Mouse (Mus musculus): Measurements from ENCODE around the gene Gcn1l1. TPM values are rescaled to one million over a fixed set of nuclear protein-coding genes. Genes with fewer than 3 reads are reported as not detected.
A peak's percentile ranks its signal among the peaks of the same experiment; 100 is the strongest.

The Gcn1l1 gene
- polyA plus RNA-seq, 1 experiment from 2014 or later, result 52.5 TPM

GRCm38 (mm10) chr5:115554536-115555291, 10.3 kb upstream of the Gcn1l1 start:
- WGBS, result 91% methylated on average over 18 of the region's 18 CpGs
- no peaks in the 10 kb centered on the region for H3K27me3 ChIP-seq (ENCODE audit: low read depth, poor library complexity, severe bottlenecking)
- no peak overlapping the region for H3K27ac ChIP-seq (replicated peaks)
- peaks cover 15% of the 10 kb centered on the region for H3K4me1 ChIP-seq
- H3K9me3 ChIP-seq (replicated peaks), result no peaks in the 10 kb centered on the region
- no peak for DNase-seq (ENCODE audit: low spot score)
- H3K36me3 ChIP-seq, result peaks cover 43% of the 10 kb centered on the region
- no peak overlapping the region for H3K4me3 ChIP-seq

- Histone ChIP-seq H3K27me3 (ENCODE audit: low read depth, poor library complexity, severe bottlenecking) (no peaks in the 10 kb centered on the region), H3K4me1 (peaks cover 19% of the 10 kb centered on the region), H3K9me3 (replicated peaks) (no peaks in the 10 kb centered on the region), H3K4me3 (no peak overlapping the region), H3K27ac (replicated peaks) (no peak overlapping the region), H3K36me3 (peaks cover 47% of the 10 kb centered on the region)
- peak; percentile 79 for DNase-seq (ENCODE audit: low spot score)
- 15% methylated on average over 8 of the region's 8 CpGs for WGBS
Observed at GRCm38 (mm10) chr5:115556217-115556616, 8.8 kb upstream of the Gcn1l1 start.

- Histone ChIP-seq H3K36me3 (peaks cover 48% of the 10 kb centered on the region), H3K9me3 (replicated peaks) (no peaks in the 10 kb centered on the region), H3K4me3 (no peak overlapping the region), H3K27ac (replicated peaks) (no peak overlapping the region), H3K27me3 (ENCODE audit: low read depth, poor library complexity, severe bottlenecking) (no peaks in the 10 kb centered on the region), H3K4me1 (peaks cover 32% of the 10 kb centered on the region)
- no peak for DNase-seq (ENCODE audit: low spot score)
- WGBS, result 93% methylated on average over 14 of the region's 14 CpGs
Observed at GRCm38 (mm10) chr5:115558182-115558794, 6.8 kb upstream of the Gcn1l1 start.

GRCm38 (mm10) chr5:115559237-115560101, 5.6 kb upstream of the Gcn1l1 start, which contains the start of gene Rplp0:
Gene Rplp0 (plus strand): TSS chr5:115559467.
- DNase-seq (ENCODE audit: low spot score), result peak; percentile 99
- Histone ChIP-seq H3K4me1 (peaks cover 41% of the 10 kb centered on the region), H3K27me3 (ENCODE audit: low read depth, poor library complexity, severe bottlenecking) (no peaks in the 10 kb centered on the region), H3K27ac (replicated peaks) (peak within 1 kb of the TSS; percentile 97), H3K9me3 (replicated peaks) (no peaks in the 10 kb centered on the region), H3K4me3 (peak within 1 kb of the TSS; percentile 96), H3K36me3 (peaks cover 47% of the 10 kb centered on the region)
- WGBS, result under 1% methylated on average over 78 of the region's 78 CpGs

GRCm38 (mm10) chr5:115560336-115560905, 4.6 kb upstream of the Gcn1l1 start:
- H3K27ac ChIP-seq (replicated peaks), result peak overlapping the region; percentile 97
- H3K4me1 ChIP-seq, result peaks cover 49% of the 10 kb centered on the region
- no peak for DNase-seq (ENCODE audit: low spot score)
- WGBS, result 43% methylated on average over 13 of the region's 13 CpGs
- H3K27me3 ChIP-seq (ENCODE audit: low read depth, poor library complexity, severe bottlenecking), result no peaks in the 10 kb centered on the region
- peaks cover 42% of the 10 kb centered on the region for H3K36me3 ChIP-seq
- H3K4me3 ChIP-seq, result peak overlapping the region; percentile 96
- H3K9me3 ChIP-seq (replicated peaks), result no peaks in the 10 kb centered on the region

- DNase-seq (ENCODE audit: low spot score), result no peak
- Histone ChIP-seq H3K27me3 (ENCODE audit: low read depth, poor library complexity, severe bottlenecking) (no peaks in the 10 kb centered on the region), H3K27ac (replicated peaks) (no peak overlapping the region), H3K4me3 (peak overlapping the region; percentile 99; the same call in 1 of the 2 replicates), H3K36me3 (peaks cover 59% of the 10 kb centered on the region), H3K4me1 (peaks cover 73% of the 10 kb centered on the region), H3K9me3 (replicated peaks) (no peaks in the 10 kb centered on the region)
- WGBS, result 53% methylated on average over 5 of the region's 5 CpGs
Observed at GRCm38 (mm10) chr5:115563771-115564585, 1.1 kb upstream of the Gcn1l1 start.

- DNase-seq (ENCODE audit: low spot score), result no peak
- peak overlapping the region; percentile 92 for H3K27ac ChIP-seq (replicated peaks)
- no peaks in the 10 kb centered on the region for H3K9me3 ChIP-seq (replicated peaks)
- WGBS, result under 1% methylated on average over 40 of the region's 46 CpGs
- H3K4me3 ChIP-seq, result peak overlapping the region; percentile 99
- H3K27me3 ChIP-seq (ENCODE audit: low read depth, poor library complexity, severe bottlenecking), result no peaks in the 10 kb centered on the region
- H3K36me3 ChIP-seq, result peaks cover 61% of the 10 kb centered on the region
- peaks cover 73% of the 10 kb centered on the region for H3K4me1 ChIP-seq
Observed at GRCm38 (mm10) chr5:115565403-115565802, 349 bp downstream of the Gcn1l1 start.

- Histone ChIP-seq H3K27me3 (ENCODE audit: low read depth, poor library complexity, severe bottlenecking) (no peaks in the 10 kb centered on the region), H3K4me1 (peaks cover 47% of the 10 kb centered on the region), H3K9me3 (replicated peaks) (no peaks in the 10 kb centered on the region), H3K27ac (replicated peaks) (no peak overlapping the region), H3K4me3 (no peak overlapping the region), H3K36me3 (peaks cover 61% of the 10 kb centered on the region)
- 81% methylated on average over 10 of the region's 10 CpGs for WGBS
- no peak for DNase-seq (ENCODE audit: low spot score)
Observed at GRCm38 (mm10) chr5:115568681-115569080, 3.6 kb downstream of the Gcn1l1 start.

- no peak overlapping the region for H3K4me3 ChIP-seq
- peaks cover 61% of the 10 kb centered on the region for H3K36me3 ChIP-seq
- 82% methylated on average over 11 of the region's 11 CpGs for WGBS
- no peak for DNase-seq (ENCODE audit: low spot score)
- no peaks in the 10 kb centered on the region for H3K9me3 ChIP-seq (replicated peaks)
- peaks cover 40% of the 10 kb centered on the region for H3K4me1 ChIP-seq
- H3K27me3 ChIP-seq (ENCODE audit: low read depth, poor library complexity, severe bottlenecking), result no peaks in the 10 kb centered on the region
- H3K27ac ChIP-seq (replicated peaks), result no peak overlapping the region
Observed at GRCm38 (mm10) chr5:115569308-115569707, 4.3 kb downstream of the Gcn1l1 start.

GRCm38 (mm10) chr5:115569721-115570120, 4.7 kb downstream of the Gcn1l1 start:
- Histone ChIP-seq H3K27ac (replicated peaks) (no peak overlapping the region), H3K27me3 (ENCODE audit: low read depth, poor library complexity, severe bottlenecking) (no peaks in the 10 kb centered on the region), H3K4me1 (peaks cover 36% of the 10 kb centered on the region), H3K4me3 (no peak overlapping the region), H3K9me3 (replicated peaks) (no peaks in the 10 kb centered on the region), H3K36me3 (peaks cover 64% of the 10 kb centered on the region)
- DNase-seq (ENCODE audit: low spot score), result no peak
- 93% methylated on average over 4 of the region's 4 CpGs for WGBS

- no peak for DNase-seq (ENCODE audit: low spot score)
- 96% methylated on average over 7 of the region's 7 CpGs for WGBS
- H3K9me3 ChIP-seq (replicated peaks), result no peaks in the 10 kb centered on the region
- no peak overlapping the region for H3K27ac ChIP-seq (replicated peaks)
- no peaks in the 10 kb centered on the region for H3K27me3 ChIP-seq (ENCODE audit: low read depth, poor library complexity, severe bottlenecking)
- H3K4me3 ChIP-seq, result no peak overlapping the region
- H3K4me1 ChIP-seq, result peaks cover 24% of the 10 kb centered on the region
- H3K36me3 ChIP-seq, result peaks cover 78% of the 10 kb centered on the region
Observed at GRCm38 (mm10) chr5:115571086-115571485, 6.0 kb downstream of the Gcn1l1 start.

All from midbrain, embryonic 10.5 days (tissue).